ENCODE assay signal across 16 mouse cellular contexts in the genomic region with DNA sequence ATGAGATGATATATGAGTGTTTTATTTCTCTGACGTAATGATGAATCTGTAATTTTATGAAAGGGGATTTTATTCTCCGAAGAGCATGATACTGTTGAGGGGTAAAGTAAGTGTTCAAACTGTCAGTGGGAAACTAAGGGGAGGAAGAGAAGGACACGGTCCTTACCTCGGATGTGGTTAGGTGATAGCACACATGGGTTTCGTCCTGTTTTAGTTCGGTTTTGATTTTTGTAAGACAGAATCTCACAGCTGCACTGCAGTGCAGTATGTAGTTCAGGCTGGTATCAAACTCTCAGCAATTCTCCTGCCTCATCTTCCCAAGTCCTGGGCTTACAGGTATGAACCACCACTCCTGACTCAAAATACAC. TPM values are rescaled to one million over a fixed set of nuclear protein-coding genes. Genes with fewer than 3 reads are reported as not detected.
DNase-seq lines count a peak whose midpoint lies in the region; ATAC-seq lines count a peak whose summit lies in the region.
"Had no signal": no experiment of that assay in that cellular context is flagged by ENCODE, and none has a peak within 500 bp of the region (broad histone marks: within the 10 kb centered on the region; RNA-seq: fewer than 3 reads in every experiment).

No protein-coding gene starts in this region.

- DNase-seq in heart, adult 11 months = peak; percentile 50
- no peak for DNase-seq in heart, postnatal 4 days
- peak; percentile 55 for DNase-seq in CD4-positive, CD25-positive, alpha-beta regulatory T cell, adult 2 months (ENCODE audit: low read depth, low spot score)
- peak; percentile 79 for DNase-seq in induced T-regulatory cell, adult 2 months (ENCODE audit: low read depth)
- DNase-seq in left cerebral cortex, postnatal 4 days = no peak
- no peak for DNase-seq in left cerebral cortex, adult 18-20 months (ENCODE audit: low spot score in 2 of 2)
- DNase-seq: adrenal gland, postnatal 10 days; cerebellum, adult 18-20 months; cerebellum, postnatal 14 days; gastrocnemius, adult 2 months; heart, postnatal 10 days; liver, postnatal 0 days had no signal

- ATAC-seq in neutrophil, adult 5-6 weeks (ENCODE audit: extremely low read depth, insufficient number of reproducible peaks, low FRiP score, poor library complexity, severe bottlenecking) = peak; percentile 60; the same call in 1 of the 2 replicates
- ATAC-seq: hindbrain, postnatal 0 days; liver, postnatal 0 days; lung, postnatal 0 days; midbrain, embryonic 13.5 days had no signal

- intact Hi-C loops in left cerebral cortex, postnatal 4 days (cut with DNase I) = no loop called here

RNA-seq across cellular contexts. Expression of a gene that starts 34.6 kb away (rescaled TPM):
- 10 to 100 TPM; 18.9 TPM for total RNA-seq in heart, postnatal 4 days (2021)
- 107 and 117 TPM in 2 replicates for total RNA-seq in neutrophil, adult 5-6 weeks (2017)
- 10 to 100 TPM; 14.3 to 16.1 TPM for total RNA-seq in left cerebral cortex, postnatal 4 days (2021)
- total RNA-seq in left cerebral cortex, adult 18-20 months (2021) = 10 to 100 TPM; 10.8 to 11.6 TPM

Comparison
In these comparisons a context has a peak if more than half of its experiments do, and no peak if none do; other contexts are left out.
1. DNase-seq: peak in heart, adult 11 months (single experiment), CD4-positive, CD25-positive, alpha-beta regulatory T cell, adult 2 months (single experiment) and induced T-regulatory cell, adult 2 months (single experiment); none in heart, postnatal 4 days (single experiment), left cerebral cortex, postnatal 4 days (single experiment) and left cerebral cortex, adult 18-20 months (0 of 2).